Mouse (Mus musculus): ENCODE results near the gene Abraxas1. TPM values are rescaled to one million over a fixed set of nuclear protein-coding genes. Genes with fewer than 3 reads are reported as not detected.

Abraxas1 gene
- polyA plus RNA-seq, 1 experiment from 2014 or later: 15.4 TPM

DNA sequence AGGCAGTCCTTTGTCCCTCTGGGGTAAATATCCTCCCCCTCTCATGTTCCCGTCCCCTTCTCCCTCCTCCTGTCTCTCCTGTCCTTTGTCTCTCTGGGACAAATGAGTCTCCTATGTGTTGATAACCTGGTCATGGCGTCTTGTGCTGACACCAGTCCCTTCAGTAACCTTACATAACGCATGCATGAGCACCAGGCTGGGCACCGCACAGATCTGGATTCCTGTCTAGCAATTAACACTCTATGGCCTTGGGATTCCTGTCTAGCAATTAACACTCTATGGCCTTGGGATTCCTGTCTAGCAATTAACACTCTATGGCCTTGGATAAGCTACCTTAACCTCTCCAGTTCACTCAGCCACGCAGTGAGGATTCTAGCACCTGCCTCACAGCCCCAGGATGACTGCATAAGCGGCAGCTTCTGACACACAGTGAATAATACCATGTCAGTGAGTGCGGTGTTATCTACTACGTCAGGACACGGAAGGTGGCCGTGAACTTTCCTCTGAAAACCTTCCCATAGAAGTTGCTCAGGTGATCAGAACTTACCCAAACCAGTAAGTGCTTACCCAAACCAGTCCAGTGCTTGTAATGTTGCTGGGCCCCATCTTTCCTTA, 60.6 kb downstream of the Abraxas1 start:
- Histone ChIP-seq H3K9me3 (ENCODE audit: control insufficient read depth, low read length) (no peaks in the 10 kb centered on the region), H3K27ac (ENCODE audit: low read depth, low read length) (no peak overlapping the region), H3K27me3 (ENCODE audit: control insufficient read depth, insufficient read depth, low read length) (no peaks in the 10 kb centered on the region), H3K9ac (replicated peaks; ENCODE audit: low read depth, low read length) (no peak overlapping the region), H3K4me1 (ENCODE audit: control insufficient read depth, insufficient read depth, low read length) (no peaks in the 10 kb centered on the region), H3K36me3 (ENCODE audit: control insufficient read depth, insufficient read depth, low read length) (peaks cover 28% of the 10 kb centered on the region), H3K4me2 (ENCODE audit: low read depth, low read length) (no peak overlapping the region), H3K4me3 (ENCODE audit: low read depth, low read length) (no peak overlapping the region)
- ATAC-seq (ENCODE audit: low read depth): no peak
- WGBS: 77% methylated on average over 10 of the region's 10 CpGs

GRCm38 (mm10) chr5:100758121-100758520, 62.6 kb downstream of the Abraxas1 start:
- H3K4me3 ChIP-seq (ENCODE audit: low read depth, low read length): no peak overlapping the region
- H3K9ac ChIP-seq (replicated peaks; ENCODE audit: low read depth, low read length): no peak overlapping the region
- ATAC-seq (ENCODE audit: low read depth): no peak
- WGBS: 94% methylated on average over 5 of the region's 5 CpGs
- H3K27ac ChIP-seq (ENCODE audit: low read depth, low read length): no peak overlapping the region
- no peak overlapping the region for H3K4me2 ChIP-seq (ENCODE audit: low read depth, low read length)
- no peaks in the 10 kb centered on the region for H3K9me3 ChIP-seq (ENCODE audit: control insufficient read depth, low read length)
- peaks cover 9% of the 10 kb centered on the region for H3K36me3 ChIP-seq (ENCODE audit: control insufficient read depth, insufficient read depth, low read length)
- H3K4me1 ChIP-seq (ENCODE audit: control insufficient read depth, insufficient read depth, low read length): no peaks in the 10 kb centered on the region
- no peaks in the 10 kb centered on the region for H3K27me3 ChIP-seq (ENCODE audit: control insufficient read depth, insufficient read depth, low read length)

Other genes starting within 250 kb of the Abraxas1 start
- 0.48 and 0.89 TPM in 2 replicates for gene Plac8, start 248.7 kb downstream of the Abraxas1 start, polyA plus RNA-seq (2014; fragmentation: Nextera tagmentation; extraction: Ambion mirVana)
- gene Coq2, start 145.8 kb downstream of the Abraxas1 start, polyA plus RNA-seq (2014; fragmentation: Nextera tagmentation; extraction: Ambion mirVana): 58.7 and 59.5 TPM in 2 replicates
- gene Hpse, start 101.2 kb downstream of the Abraxas1 start, polyA plus RNA-seq (2014; fragmentation: Nextera tagmentation; extraction: Ambion mirVana): 0.31 and 1.1 TPM in 2 replicates
- 27.3 and 29.7 TPM in 2 replicates for gene Helq, start 22.4 kb downstream of the Abraxas1 start, polyA plus RNA-seq (2014; fragmentation: Nextera tagmentation; extraction: Ambion mirVana)
- gene Mrps18c, start 22.3 kb downstream of the Abraxas1 start, polyA plus RNA-seq (2014; fragmentation: Nextera tagmentation; extraction: Ambion mirVana): 152 and 184 TPM in 2 replicates
- gene Gpat3, start 24.7 kb upstream of the Abraxas1 start, polyA plus RNA-seq (2014; fragmentation: Nextera tagmentation; extraction: Ambion mirVana): 1.1 and 1.9 TPM in 2 replicates